Mouse (Mus musculus) gastrocnemius, postnatal 4 days (tissue): ENCODE data around the gene Gm20708. TPM values are rescaled to one million over a fixed set of nuclear protein-coding genes. Genes with fewer than 3 reads are reported as not detected.

ENCODE experiments used
- DNase-seq, 2 experiments: peaks; one replicate each; pipeline ENCODE4 v3.0.0; 2021 to 2022; ENCODE audit warnings: low spot score in 2 of 2, mixed read lengths in 2 of 2
- long read RNA-seq, 2 experiments: library from polyadenylated mRNA; stranded (forward); transcript quantifications; one replicate each; pipeline ENCODE4 v2.0.0; 2021
- total RNA-seq, 2 experiments: library from RNA; stranded (reverse); gene quantifications; 2 replicates each; pipeline ENCODE4 v1.2.3; 2021

Gene Gm20708
- total RNA-seq = 1 to 10 TPM; 3.3 to 3.6 TPM
- long read RNA-seq, experiment 1, partial matches to known transcripts = 2 of 10 reads
- long read RNA-seq, experiment 1, other reads (novel, unspliced or antisense) = 8 of 10 reads
- long read RNA-seq, experiment 2, partial matches to known transcripts = 0 of 7 reads
- long read RNA-seq, experiment 2, other reads (novel, unspliced or antisense) = 7 of 7 reads

DNA sequence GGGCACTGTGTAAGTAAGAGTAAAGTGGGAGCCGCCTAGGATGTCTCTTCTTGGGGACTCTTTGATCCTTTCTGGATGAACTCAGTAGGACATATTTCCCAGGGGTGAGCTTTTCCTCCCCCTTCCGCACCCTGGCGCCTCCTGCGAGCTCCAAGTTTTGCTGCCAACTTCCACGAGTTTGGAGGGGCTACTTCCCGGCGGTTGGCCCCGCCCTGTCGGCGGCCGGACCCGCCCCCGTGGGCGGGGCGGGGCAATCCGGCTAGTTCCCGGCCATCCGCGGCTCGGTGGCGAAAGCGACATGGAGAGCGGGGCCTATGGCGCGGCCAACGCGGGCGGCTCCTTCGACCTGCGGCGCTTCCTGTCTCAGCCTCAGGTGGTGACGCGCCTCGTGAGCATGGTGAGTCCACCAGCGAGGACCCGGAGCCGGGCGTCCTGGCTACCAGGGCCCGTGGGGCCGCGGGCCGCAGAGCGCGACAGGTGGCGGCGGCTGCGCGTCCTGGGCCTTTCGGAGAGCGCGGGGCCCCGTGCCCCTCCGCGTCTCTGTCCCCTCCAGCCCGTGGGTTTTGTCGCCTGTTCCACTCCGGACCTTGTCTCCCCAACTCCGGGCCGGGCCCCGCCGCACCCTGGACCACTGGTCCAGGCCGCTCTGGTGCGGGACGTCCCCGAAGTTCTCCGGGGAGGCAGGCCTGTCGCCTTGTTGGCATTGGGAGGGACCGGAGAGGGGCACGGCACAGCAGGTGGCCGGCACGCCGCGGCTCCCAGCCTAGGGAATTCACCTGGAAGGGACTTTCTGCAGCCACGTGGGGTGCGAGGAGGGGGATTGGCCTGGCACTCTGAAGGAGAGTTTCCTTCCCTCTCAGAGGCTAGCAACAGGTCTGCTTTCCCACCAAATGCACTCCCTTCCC is at the start of gene Gm20708, which contains the start of gene Syngr2:
Gene Gm20708 (plus strand): TSS at position 262 of the 905 bp plus-strand sequence.
Gene Syngr2 (plus strand): TSS at position 262 of the 905 bp plus-strand sequence.
- DNase-seq = peak in 1 of 2 experiments; percentile 75

DNA sequence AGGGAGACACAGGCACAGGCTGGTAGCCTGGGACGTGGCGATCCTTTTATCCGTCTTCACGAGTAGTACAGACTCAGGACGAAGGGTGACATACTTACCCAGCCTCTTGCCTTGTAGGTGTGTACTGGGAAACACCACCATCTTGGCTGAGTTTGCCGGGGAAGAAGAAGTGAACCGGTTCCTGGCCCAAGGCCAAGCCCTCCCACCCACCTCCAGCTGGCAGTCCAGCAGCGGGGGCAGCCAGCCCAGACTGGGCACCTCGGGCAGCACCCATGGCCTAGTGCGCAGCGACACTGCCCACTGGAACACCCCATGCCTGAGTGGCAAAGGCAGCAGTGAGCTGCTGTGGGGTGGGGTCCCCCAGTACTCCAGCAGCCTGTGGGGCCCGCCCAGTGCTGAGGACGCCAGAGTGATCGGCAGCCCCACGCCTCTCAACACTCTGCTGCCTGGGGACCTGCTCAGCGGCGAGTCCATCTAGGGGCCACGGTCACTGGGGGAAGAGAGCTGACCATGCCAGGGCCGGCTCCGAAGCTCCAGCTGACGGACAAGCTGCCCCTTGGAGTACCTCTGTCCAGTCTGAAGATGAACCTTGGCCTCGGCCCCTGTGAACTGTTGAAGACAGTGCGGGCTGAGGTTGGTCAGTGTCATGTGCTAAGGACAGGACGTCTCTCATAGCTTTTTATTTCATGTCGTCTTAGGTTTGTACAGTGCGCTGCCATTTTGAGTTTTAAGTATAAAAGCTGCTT is 48.9 kb upstream of the Gm20708 start:
- DNase-seq = no peak

DNA sequence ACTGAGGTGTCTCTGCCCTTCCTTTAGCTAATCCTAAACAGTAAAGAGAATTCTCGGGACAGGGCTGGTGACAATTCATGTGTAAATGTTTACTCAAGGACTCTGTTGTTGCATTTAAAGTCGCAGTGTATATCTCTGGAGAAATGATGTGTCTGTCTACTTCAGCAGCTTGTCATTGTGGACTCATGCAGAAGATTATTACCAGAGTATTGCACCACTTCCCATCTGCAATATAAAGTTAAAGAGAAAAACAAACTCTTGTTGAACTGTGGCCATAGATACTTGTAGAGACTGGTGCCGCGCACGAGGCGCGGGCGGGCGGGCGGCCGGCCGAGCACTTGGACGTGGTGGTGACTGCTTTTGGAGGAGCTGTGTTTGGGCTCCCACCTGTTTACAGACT is 47.7 kb upstream of the Gm20708 start:
- DNase-seq = no peak

DNA sequence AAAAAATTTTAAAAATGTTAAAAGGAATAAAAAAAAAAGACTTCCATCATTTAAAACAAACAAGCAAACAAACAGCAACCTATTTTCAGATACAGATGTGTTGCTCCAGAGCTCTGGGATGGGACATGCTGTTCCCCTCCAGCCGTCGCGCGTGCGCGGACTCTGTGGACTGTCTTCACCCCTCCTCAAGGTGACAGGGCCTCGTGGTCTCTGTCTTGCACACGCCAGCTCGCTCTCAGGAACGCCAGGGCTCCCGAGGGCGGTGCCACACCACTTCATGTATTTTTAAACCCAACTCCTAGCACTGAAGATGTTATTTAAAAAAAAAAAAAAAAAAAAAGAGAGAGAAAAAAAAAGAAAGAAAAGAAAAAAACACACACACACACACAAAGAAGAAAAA is 47.2 kb upstream of the Gm20708 start:
- no peak for DNase-seq

DNA sequence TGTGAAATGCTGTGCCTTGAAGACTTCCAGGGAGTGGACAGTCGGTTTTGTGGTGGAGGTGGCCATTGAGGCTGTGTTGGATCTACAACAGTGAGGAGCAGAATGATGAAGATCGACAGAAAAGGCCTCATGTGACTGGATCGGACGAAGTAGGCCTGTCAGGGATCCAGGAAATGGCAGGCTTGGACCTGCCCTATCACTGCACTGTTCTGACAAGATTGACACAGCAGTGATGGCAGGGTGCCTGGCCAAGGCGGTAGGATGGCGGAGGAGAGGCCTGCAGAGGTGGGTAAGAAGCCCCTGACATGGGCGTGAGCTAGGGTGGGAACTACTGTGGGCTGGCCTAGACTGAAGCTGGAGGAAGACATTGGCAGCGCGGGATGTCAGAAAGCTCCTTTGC is 45.1 kb upstream of the Gm20708 start:
- DNase-seq = no peak

DNA sequence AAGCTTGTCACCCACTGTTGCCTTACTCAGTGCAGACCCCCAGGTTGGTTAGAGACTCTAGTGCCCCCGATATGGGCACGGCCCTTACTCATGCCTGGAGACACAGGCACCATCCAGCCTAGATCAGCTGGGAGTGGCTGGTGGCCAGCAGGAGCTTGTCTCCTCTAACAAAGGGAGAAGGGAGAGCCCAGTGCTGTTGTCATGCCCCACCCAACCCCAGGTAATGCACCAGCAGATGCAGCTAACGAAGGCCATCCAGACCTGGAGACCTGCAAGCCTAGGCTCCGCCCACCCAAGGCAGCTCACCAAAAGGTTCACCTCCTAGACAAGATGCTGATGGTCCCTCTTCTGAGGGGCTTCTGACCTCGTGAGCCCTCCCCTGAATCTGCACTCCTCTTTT is 44.1 kb upstream of the Gm20708 start:
- no peak for DNase-seq

DNA sequence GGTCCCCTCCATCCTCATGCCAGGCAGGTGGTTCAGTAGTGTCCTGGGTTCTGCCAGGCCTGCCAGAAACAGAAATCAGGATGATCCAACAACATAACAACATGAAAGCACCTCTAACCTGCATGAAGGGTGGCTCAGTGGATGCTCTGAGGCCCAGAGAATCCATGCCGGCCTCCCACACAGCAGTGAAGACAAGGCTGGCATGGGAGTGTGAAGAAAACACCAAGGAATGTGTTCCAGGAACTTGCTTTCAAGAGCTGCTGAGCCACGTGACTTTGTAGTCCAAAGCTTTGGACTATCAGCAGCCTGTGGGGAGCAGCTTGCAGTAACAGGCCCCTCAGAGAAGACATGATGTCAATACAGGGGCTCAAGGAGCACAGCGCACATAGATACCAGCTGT is 43.2 kb upstream of the Gm20708 start:
- DNase-seq = no peak

DNA sequence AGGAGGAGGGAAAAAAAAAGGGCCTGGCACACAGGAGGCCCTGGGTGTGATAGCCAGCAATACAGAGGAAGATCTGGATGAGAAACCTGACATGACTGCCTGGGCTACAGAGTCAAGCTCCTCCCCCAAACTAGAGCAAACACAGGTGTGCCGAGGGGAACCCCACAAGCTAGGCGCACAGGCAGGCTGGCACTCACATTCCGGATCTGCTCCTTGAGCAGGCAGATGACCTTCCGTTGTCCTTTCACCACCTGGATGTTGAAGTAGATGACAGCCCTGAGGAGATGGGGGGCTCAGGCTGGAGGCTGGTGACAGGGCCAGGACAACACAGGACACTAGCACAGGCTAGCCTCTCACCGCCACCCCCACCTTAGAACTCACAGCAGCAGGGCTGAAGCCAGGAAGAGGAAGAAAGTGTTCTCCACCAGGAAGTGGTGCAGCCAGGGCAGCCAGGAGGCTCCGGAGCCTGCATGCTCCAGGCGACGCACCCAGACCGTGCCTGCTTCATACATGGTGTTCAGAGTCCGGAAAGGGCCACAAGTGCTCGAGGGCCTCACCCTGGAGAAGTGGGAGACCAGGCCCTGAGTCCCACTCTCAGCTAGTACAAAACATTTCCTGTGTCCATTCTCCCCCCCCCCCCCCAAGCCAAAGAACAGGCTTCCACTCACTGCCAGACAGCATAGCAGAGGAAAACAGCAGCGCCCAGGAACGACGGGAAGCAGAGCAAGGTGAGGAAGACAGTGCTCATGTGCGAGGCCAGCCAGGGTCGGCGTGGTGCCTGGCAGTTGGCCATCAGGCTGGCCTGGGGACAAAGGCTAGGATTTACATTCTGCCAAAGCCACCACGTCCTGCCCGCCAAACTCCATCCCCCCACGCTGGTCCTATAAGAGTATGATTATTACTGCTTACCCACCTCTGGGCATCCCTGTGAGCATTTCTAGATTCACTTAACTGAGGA is 40.5 kb upstream of the Gm20708 start:
- no peak for DNase-seq

DNA sequence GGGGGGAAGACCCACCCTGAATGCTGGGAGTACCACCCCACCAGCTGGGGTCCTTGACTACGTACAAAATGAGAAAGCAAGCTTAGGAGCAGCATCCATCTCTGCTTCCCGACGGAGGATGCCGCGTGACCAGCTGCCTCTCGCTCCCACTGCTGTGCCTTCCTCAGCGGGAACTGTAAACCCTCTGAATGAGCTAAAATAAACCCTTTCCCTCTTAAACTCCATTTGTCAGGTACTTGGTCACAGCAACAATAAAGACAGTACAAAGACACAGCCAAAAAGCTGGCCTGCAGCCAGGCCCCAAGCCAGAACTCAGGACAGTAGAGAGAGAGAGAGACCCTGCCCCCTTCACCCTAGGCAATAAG is 39.8 kb upstream of the Gm20708 start:
- DNase-seq = no peak

DNA sequence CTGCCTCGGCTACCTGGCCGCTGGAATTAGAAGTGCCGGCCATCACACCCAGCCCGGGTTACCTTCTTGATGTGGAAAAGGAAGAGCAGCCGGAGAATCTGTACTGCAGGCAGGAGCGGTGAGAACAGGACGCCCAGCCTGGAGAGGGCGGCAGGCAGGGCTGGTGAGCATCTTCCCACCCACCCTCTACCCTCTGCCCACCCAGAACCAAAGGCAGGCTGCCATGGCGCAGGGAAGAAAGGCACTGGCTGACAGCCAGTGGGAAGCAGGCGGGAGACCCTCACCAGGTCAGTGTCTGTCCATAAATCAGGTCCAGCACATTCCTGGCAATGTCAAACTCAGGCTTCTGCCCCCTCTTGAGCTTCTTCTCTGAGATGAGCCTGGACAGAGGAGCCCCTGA is 39.1 kb upstream of the Gm20708 start:
- DNase-seq = no peak

DNA sequence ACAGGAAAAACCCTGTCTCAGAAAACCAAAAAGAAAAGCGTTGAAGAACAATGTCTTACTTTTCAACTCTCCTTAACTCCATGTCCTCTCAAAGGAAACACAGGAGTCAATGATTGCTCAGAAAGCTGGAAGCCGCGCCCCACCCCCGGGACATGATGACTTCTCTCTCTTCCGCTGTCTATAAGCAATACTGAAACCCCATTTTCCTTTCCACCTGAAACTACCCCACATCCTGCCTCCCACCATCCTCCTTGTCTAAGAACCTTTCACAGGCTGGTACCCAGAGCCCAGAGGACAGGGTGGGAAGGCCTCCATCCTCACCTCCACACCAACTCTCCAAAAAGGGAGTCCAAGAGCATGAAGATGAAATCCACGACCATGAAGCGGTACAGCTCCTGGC is 37.1 kb upstream of the Gm20708 start:
- DNase-seq = no peak

DNA sequence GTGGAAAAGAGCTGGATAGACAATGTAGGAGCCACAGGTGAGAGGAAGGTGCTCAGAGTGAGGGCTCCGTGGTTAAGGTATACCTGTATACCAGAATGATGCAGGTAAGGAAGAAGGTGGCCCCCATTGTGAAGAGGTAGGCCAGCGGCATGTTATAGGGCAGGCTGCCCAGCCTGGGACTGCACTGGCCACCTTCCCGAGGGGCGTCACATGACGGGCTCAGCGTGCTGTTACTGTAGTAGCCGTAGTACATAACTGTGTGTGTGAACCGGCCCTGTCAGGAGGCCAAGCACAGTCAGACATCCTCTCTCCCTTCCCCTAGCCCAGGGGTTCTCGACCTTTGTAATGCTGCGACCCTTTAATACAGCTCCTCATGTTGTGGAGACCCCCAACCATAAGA is 34.5 kb upstream of the Gm20708 start:
- DNase-seq = no peak

DNA sequence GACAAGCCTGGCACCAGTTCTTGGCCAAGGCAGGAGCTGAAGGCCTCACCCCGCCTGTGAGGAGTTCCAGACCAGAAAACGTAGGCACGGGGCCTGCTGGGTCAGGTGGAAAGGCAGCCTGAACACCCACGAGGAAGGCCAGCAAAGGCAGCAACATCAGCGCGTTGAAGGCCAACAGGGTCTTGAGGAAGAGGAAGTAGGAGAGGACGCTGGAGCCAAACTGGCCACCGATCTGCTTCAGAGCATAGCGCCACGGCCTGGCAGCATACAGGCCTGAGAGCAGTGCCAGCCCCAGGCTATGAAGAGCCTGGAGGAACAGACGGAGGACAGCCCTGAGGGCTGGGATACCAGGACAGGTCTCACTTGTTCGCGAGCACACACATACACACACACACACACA is 33.9 kb upstream of the Gm20708 start:
- DNase-seq = no peak

DNA sequence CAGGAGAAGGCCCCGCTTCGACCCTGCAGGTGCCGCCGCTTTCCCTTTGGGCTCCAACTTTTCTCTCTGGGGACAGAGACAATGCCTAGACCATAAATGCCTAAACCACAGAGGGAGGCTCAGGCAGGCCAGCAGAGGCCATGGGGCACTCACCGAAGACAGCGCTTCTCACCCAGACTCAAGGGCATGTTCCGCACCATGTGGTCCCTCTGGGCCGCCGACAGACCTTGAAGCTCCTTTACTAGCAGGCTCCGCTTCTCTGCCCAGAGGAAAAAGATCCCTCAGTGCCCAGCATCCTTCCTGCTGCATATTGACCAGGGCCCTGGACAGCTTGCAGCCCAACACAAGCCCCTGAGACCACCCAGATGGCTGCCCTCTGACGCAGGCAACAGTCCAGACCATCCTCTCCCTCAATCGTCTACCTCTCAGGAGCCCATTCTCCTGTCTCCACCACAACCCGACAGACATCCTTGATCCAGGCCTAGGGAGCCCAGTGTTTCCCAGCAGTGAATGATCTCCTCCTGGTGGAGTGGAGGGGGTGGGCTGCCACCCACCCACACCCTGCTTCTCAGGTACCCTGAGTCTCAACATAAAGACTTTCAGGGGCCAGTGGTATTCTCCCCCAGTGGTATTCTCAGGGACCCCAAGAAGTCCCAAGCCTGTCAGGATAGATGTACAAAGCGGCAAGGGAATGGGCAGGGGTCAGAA is 33.2 kb upstream of the Gm20708 start:
- no peak for DNase-seq

DNA sequence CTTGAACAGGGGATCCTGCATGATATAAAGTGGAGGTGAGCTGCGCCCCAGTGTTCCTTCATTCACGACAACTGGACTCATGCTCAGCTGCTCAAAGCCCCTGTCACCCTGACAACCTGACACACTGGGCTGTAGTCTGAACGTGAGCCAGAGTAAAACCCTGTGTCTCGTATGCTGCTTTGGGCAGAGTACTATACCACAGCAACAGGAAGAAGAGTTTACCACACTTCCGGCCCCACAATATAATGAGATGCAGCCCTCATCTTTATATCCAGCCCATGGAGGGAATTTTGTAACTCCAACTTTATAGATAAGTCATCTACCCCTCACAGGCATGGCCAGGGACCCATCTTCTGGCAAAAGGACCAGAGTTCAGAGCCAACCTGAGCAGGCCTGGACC is 32.4 kb upstream of the Gm20708 start:
- no peak for DNase-seq

DNA sequence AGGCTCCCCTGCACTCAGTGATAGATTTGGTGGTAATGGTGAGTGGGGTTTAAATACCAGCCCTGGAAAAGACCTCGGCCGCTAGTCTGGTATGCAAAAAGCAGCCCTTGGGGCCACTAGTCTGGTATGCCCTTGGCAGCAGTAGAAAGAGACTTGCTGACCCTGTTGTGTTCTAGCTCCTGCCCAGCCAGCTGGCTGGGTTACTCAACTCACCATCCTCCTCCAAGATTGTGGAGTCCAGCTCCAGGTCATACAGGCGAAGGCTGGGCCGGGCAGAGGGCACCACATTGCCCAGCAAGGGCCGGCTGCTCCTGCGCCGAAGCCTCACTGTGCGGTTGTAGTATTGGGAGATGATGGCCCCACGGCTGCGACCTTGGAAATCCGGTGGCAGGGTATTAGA is 31.4 kb upstream of the Gm20708 start:
- no peak for DNase-seq

DNA sequence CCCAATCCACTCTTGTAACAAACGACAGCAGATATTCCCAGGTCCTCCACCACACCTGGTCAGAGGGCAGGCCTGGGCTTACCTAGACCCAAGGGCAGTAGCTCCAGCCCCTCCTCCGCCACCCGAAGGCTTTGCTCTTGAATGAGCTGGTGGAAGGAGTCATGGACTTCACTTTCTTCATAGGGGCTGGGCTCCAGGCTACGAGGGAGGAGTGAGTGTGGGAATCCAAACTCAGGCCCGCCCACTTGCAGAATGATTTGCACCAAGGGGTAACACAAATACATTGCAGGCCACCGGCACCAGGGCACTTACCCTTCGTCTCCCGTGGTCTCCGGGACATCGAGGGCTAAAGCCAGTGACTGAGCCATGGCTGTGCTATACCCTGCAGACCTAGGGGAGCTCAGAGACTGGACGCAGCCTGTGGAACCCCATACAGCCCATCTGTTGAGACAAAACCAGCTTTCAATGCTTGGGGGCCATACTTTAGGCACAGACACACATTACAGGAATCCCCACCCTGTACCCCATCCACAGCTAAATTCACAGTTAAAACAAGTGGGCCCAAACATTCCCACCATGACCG is 30.5 kb upstream of the Gm20708 start:
- no peak for DNase-seq

DNA sequence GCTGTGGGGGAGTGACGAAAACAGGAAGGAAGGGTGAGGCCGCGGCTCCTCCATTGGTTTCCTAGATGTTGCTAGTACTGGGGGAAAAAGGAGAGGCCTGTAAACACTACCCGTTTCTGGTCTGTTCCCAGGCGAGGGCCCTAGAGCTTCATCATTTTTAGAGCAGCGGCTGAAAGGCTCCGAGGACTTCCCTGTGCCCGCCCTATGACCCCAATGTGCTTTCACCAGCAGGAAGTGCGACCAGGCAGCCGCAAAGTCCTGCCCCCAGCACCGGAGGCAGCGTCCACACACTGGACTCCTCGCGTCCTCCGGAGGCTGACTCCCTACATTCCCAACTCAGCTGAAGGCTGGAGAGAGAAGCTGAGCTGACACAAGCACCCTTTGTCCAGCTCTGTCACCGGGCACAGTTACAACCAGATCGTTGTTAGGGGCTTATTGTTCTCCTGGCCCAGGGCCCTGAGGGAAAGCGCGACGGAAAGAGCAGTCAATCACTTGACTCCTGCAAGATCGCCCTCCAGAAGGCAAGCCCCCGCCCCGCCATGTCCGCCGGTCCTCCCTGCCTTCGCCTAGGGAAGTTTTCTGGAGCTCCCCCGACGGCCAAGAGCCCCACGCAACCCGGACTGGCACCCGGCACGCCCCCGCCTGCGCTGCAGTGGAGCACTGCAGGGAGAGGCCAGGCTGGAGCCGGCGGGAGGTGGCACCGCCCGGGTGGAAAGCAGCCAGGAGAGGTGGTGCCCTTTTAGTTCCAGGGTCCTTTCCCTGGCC is 29.9 kb upstream of the Gm20708 start:
- peak in 1 of 2 experiments; percentile 63 for DNase-seq

DNA sequence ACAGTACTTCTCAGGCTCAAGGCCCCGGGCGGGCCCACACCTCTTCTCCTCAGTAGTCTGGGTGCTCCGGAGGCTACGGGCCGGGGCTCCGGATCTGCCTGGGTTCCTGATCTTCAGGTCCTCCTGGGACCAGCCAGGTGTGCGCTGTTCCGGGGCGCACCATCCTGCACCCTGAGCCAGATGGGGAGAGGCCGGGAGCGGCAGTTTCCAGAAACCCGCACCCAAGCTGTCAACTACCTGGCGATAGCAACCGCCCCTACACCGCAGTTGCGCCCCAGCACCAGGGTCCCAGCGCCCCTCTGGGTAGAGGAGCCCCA is 29.3 kb upstream of the Gm20708 start:
- DNase-seq = no peak
